Mouse (Mus musculus): Measurements from ENCODE around the gene Hist1h2bb. TPM values are rescaled to one million over a fixed set of nuclear protein-coding genes. Genes with fewer than 3 reads are reported as not detected.
"Not testable (repeated sequence)": the region's sequence is repeated elsewhere in the genome, so short reads cannot be mapped to it uniquely, and the experiment has no call there.

The Hist1h2bb gene
- polyA plus RNA-seq, 1 experiment from 2014 or later, result 5.5 TPM

DNA sequence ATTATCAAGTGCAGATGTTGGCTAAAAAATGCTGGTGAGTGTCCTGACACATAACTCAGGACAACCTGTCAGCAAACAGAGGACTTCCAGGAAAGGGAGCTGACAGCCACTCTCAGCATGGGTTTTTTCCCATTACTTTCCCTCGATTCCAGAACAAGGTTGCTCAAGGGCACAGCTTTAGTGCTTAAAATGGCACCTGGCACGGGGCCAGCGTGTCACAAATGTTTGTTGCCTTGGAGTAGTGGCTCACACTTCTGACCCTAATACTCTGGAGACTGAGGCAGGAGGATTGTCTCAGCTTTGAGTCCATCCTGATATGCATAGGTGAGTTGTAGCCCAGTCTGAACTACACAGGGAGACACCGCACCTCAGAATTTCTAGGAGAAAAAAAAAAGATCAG is 37.9 kb upstream of the Hist1h2bb start:
- Histone ChIP-seq H3K9me3 (replicated peaks) (no peaks in the 10 kb centered on the region), H3K9ac (no peak overlapping the region), H3K4me1 (peaks cover 13% of the 10 kb centered on the region), H3K4me3 (no peak overlapping the region), H3K27ac (no peak overlapping the region), H3K27me3 (no peaks in the 10 kb centered on the region), H3K36me3 (ENCODE audit: poor library complexity, severe bottlenecking) (no peaks in the 10 kb centered on the region), H3K4me2 (no peak overlapping the region)
- ATAC-seq, result no peak
- WGBS, result 75% methylated on average over 4 of the region's 4 CpGs

DNA sequence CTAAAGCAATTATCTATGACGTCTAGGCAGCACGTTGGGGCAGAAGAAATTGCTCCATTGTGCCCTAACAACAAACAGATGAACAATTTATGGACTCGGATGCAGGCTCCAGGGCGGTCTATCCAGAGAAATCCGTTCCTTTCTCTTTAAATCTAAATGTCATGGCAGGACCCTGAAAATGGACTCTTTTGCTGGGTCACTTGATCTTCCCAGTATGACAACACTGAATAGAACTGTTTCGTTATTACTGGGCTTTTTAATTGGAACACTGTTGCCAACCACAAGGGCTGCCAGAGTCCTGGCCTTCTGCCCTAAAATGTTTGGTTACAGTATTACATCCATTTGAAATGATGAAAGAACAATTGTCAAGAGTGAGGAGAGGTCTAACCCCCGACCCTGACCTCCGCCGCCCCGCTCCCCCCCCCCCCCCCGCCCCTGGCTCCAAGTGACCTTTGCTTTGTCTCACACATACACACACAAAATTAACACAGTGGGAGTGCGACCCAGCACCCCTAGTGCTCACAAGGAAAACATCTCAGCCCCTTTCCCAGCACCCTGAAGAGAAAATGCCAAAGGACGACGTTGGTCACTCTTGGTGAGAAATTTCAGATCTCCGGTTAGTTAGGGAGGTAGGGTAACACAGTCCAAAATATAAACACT is 36.7 kb upstream of the Hist1h2bb start:
- peak overlapping the region; percentile 57 for H3K4me2 ChIP-seq
- ATAC-seq, result no peak

DNA sequence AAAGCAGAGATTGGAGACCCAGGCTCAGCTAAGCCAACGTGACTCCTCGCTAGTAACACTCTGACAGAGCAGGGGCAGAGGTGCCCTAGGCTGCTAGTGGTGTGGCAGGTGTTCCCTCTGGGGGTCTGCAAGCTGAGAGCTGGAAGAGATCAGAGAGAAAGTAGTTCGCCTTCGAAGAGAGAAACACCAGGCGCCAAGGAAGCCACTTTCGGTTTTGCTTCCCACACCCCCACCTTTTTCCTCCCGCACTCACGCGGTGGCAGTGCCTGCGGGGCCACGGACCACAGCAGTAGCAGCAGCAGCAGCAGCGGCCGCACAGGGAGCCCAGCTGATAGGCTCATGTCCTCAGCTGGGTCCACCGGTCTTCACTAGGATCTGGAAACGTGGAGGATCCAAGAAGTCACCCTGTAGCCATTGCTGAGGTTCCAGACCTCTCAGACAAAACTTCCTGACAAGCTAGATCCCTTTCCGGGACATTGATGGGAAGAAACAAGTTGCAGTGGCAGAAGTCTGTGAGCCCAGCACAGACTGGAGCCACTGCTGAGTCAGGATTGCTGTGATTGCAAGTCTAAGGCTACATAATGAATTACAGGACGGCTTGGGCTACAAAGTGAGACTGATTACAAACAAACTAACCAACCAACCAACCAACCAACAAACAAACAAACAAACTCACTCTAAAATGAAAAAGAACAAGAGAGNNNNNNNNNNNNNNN is 36.0 kb upstream of the Hist1h2bb start, which contains the start of gene Hfe:
Hfe (minus strand) TSS at position 481 of the 716 bp plus-strand sequence.
- H3K27ac ChIP-seq, result no peak within 1 kb of the TSS
- H3K27me3 ChIP-seq, result no peaks in the 10 kb centered on the region
- ATAC-seq, result 0 out of 2 replicates have a peak, but pooled peaks have one; percentile 27
- 7% methylated on average over 17 of the region's 17 CpGs for WGBS
- no peaks in the 10 kb centered on the region for H3K9me3 ChIP-seq (replicated peaks)
- peak within 1 kb of the TSS; percentile 57 for H3K4me2 ChIP-seq
- H3K4me3 ChIP-seq, result peak within 1 kb of the TSS; percentile 30
- H3K36me3 ChIP-seq (ENCODE audit: poor library complexity, severe bottlenecking), result no peaks in the 10 kb centered on the region
- peak within 1 kb of the TSS; percentile 37 for H3K9ac ChIP-seq
- H3K4me1 ChIP-seq, result peaks cover 13% of the 10 kb centered on the region

More for the DNA sequence above, 36.7 kb upstream of the Hist1h2bb start:
- no peaks in the 10 kb centered on the region for H3K27me3 ChIP-seq
- peak overlapping the region; percentile 30 for H3K4me3 ChIP-seq
- H3K36me3 ChIP-seq (ENCODE audit: poor library complexity, severe bottlenecking), result no peaks in the 10 kb centered on the region
- H3K27ac ChIP-seq, result no peak overlapping the region
- peaks cover 13% of the 10 kb centered on the region for H3K4me1 ChIP-seq
- H3K9me3 ChIP-seq (replicated peaks), result no peaks in the 10 kb centered on the region
- peak overlapping the region; percentile 37 for H3K9ac ChIP-seq
- 19% methylated on average over 15 of the region's 15 CpGs for WGBS

DNA sequence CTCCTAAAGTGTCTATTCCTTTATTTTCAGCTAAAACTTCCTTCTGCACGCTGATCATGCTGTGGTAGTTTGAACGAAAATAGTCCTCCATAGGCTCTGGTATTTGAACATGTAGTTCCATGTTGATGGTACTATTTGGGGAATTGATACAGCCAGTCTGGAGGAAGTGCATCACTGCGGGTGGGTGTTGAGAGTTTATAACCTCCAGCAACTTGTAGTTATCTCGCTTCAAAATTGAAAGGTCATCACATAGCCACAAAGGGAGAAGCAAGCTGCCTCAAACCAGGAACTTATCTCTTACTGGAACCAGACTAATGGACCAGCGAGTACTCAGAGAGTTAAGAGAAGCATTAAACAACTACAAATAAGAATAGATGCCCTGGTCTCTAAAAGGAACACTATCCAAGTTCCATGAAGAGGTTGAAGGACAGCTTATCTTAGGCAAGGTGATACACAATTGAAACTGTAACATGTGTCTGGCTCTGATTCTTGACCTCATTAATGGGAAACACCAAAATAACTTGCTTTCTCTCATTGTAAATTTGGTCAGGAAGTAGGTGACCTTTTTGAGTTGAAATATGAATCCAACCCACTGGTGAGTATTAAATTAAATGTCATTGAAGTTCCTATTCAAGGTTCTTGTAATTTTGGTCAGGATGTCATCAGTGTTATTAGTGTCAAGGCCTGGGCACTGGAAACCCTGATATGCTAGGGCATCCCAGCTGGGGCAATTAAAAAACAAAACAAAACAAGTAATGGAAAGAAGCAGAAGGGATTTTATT is 30.1 kb upstream of the Hist1h2bb start:
- H3K4me1 ChIP-seq, result no peaks in the 10 kb centered on the region
- ATAC-seq, result no peak

DNA sequence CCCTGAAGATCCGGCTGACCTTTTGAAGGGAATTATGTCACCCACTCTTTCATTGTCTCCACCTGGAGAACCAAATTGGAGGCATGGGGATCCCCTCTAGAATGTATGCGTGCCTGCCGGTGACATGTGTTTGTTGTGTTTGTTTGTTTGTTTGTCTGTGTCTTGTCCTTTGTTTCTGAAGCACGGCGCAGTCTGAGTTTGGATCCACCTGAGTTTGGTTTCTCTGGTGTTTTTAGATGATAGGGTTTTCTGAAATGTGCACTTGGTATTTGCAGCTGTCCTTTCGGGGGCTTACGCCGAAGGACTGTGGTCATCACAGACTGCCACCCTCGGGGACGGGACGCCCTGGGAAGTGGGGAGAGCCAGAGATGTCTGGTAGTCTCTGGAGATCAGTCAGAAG is 29.4 kb upstream of the Hist1h2bb start:
- H3K9me3 ChIP-seq (replicated peaks), result no peaks in the 10 kb centered on the region
- no peak overlapping the region for H3K27ac ChIP-seq
- H3K36me3 ChIP-seq (ENCODE audit: poor library complexity, severe bottlenecking), result no peaks in the 10 kb centered on the region
- no peak for ATAC-seq
- H3K4me2 ChIP-seq, result no peak overlapping the region
- H3K4me3 ChIP-seq, result no peak overlapping the region
- WGBS, result 66% methylated on average over 11 of the region's 11 CpGs
- no peaks in the 10 kb centered on the region for H3K4me1 ChIP-seq
- no peak overlapping the region for H3K9ac ChIP-seq
- no peaks in the 10 kb centered on the region for H3K27me3 ChIP-seq

More for the DNA sequence above, 30.1 kb upstream of the Hist1h2bb start:
- Histone ChIP-seq H3K4me3 (no peak overlapping the region), H3K27ac (no peak overlapping the region), H3K9ac (no peak overlapping the region), H3K9me3 (replicated peaks) (no peaks in the 10 kb centered on the region), H3K4me2 (no peak overlapping the region), H3K27me3 (no peaks in the 10 kb centered on the region), H3K36me3 (ENCODE audit: poor library complexity, severe bottlenecking) (no peaks in the 10 kb centered on the region)
- 83% methylated on average over 5 of the region's 5 CpGs for WGBS

DNA sequence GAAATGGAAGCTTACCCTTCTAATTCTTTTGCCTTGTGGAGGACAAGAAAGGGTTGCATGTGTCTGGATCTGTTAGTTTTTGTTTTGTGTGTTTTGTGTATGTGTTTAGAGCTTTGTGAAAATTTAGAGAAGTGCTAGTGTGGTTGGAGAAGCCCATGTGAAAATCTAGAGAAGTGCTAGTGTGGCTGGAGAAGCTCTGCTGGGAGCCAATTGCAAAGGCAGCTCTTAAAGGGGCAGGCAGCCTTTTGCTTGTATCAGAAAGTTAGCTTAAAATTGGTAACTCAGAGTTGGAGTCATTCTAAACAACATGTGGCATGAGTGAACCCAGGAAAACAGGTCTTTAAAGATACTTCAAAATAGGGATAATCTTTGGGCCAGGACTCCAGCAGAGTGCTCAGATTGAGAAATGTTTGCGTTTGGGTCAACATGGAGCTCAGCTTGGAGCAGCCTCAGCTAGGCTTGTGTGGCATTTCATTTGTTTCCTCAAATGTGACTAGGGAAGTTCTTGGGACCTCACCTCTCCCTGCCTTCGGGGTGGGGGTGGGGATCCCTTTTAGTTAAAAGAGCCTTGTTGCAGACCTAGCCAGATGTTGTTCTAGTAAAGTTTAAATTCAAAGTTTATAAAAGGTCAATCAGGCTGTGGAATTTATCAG is 28.8 kb upstream of the Hist1h2bb start:
- H3K9ac ChIP-seq; H3K4me2 ChIP-seq; H3K9me3 ChIP-seq (replicated peaks); H3K4me3 ChIP-seq; H3K4me1 ChIP-seq; H3K27ac ChIP-seq; H3K27me3 ChIP-seq; ATAC-seq; H3K36me3 ChIP-seq (ENCODE audit: poor library complexity, severe bottlenecking): not testable (repeated sequence)
- WGBS, result 13% methylated on average over 2 of the region's 2 CpGs

DNA sequence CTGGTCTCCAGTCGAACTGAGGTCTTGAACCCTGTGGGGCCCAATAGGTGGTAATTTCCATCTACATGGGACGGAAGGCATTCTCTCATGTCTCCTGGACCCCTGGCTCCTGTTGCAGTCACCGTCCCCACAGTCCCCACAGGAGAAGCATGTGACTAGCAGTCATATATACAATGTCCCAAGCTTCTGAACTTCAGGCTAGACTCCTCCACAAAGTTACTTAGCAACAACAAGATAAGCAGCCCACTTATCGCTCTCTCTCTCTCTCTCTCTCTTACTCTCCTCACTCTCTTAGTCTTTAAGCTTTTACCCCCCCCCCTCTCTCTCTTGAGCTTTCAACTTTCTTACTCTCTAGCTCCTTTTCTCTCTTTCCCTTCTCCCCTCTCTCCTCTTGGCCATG is 22.3 kb upstream of the Hist1h2bb start:
- H3K4me3 ChIP-seq, result no peak overlapping the region
- no peaks in the 10 kb centered on the region for H3K27me3 ChIP-seq
- no peak overlapping the region for H3K9ac ChIP-seq
- WGBS, result 90% methylated on average over 4 of the region's 4 CpGs
- ATAC-seq, result no peak
- no peaks in the 10 kb centered on the region for H3K36me3 ChIP-seq (ENCODE audit: poor library complexity, severe bottlenecking)
- H3K27ac ChIP-seq, result no peak overlapping the region
- no peaks in the 10 kb centered on the region for H3K9me3 ChIP-seq (replicated peaks)
- H3K4me2 ChIP-seq, result no peak overlapping the region
- no peaks in the 10 kb centered on the region for H3K4me1 ChIP-seq

DNA sequence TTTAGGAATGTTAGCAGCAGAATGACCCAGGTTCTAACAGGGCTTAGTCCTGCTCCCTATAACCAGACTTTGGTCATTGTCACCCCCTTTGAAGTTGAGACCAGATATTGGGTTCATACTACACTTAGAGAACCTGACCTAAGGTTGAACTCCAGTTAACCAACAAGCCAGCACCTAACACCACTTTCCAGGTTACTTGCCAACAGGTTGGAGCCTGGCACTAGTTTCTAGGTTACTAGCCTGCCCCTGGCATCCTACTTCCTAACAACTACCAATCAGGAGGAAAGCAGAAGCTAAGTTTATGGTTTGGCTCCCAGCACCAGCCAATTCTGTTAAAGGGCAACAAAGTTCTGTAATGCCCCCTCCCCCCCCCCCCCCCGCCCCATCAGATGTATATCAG is 21.3 kb upstream of the Hist1h2bb start:
- H3K27me3 ChIP-seq, result no peaks in the 10 kb centered on the region
- H3K4me2 ChIP-seq, result no peak overlapping the region
- H3K36me3 ChIP-seq (ENCODE audit: poor library complexity, severe bottlenecking), result no peaks in the 10 kb centered on the region
- H3K9me3 ChIP-seq (replicated peaks), result no peaks in the 10 kb centered on the region
- ATAC-seq, result no peak
- H3K27ac ChIP-seq, result no peak overlapping the region
- no peaks in the 10 kb centered on the region for H3K4me1 ChIP-seq
- WGBS, result 38% methylated on average over 1 of the region's 1 CpGs
- no peak overlapping the region for H3K9ac ChIP-seq
- no peak overlapping the region for H3K4me3 ChIP-seq

DNA sequence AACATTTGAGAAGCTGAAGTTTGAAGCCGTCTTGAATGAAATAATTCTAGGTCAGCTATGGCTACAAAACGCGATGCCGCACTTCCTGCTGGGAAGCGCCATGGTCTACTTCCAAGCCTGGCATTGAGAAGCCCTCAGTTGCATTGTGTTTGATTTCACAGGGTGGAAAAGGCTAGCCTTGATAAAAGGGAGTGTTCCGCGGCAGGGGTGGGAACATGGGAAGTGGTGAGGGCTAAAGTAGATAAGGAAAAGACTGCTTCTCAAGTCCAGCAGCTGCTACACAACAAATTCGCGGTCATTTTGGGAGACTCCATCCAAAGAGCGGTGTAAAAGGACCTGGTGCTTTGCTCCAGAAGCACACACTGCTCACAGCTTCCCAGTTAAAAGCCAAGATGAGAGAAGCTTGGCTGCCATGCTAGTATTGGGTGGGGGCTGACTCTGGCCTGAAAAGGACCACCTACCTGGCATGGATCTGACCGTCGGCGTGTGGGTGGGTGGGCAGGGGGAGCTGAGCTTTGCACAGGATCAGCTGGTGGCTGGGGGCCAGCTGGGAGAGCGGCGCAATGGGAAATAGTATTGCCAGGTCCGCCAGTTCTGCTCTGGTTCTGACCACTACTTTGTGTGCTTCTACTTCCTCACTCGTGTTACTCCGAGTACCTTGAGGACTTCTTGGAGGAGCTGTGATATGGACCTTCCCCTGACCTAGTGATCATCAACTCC is 17.9 kb upstream of the Hist1h2bb start:
- Histone ChIP-seq H3K27me3 (no peaks in the 10 kb centered on the region), H3K9ac (no peak overlapping the region), H3K36me3 (ENCODE audit: poor library complexity, severe bottlenecking) (no peaks in the 10 kb centered on the region), H3K4me3 (no peak overlapping the region), H3K4me2 (no peak overlapping the region), H3K4me1 (no peaks in the 10 kb centered on the region), H3K27ac (no peak overlapping the region), H3K9me3 (replicated peaks) (no peaks in the 10 kb centered on the region)
- ATAC-seq, result no peak
- 89% methylated on average over 18 of the region's 18 CpGs for WGBS

DNA sequence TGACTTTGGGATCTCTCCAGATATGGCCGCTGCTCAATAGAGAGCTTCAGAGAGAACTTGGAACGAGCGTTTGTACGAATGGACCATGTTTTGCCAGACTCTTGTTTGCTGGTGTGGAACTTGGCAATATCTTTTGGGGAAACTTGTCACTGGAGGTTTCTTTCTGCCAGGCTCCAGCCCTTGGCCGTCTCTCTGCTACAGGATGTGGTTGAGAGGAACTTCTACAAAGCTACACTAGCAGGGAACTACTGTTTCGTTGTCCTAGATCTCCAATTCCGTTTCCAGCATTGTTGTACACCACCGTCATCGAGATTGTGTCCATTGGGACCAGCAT is 17.4 kb upstream of the Hist1h2bb start:
- ATAC-seq, result no peak
- WGBS, result 93% methylated on average over 9 of the region's 9 CpGs
- no peaks in the 10 kb centered on the region for H3K36me3 ChIP-seq (ENCODE audit: poor library complexity, severe bottlenecking)

DNA sequence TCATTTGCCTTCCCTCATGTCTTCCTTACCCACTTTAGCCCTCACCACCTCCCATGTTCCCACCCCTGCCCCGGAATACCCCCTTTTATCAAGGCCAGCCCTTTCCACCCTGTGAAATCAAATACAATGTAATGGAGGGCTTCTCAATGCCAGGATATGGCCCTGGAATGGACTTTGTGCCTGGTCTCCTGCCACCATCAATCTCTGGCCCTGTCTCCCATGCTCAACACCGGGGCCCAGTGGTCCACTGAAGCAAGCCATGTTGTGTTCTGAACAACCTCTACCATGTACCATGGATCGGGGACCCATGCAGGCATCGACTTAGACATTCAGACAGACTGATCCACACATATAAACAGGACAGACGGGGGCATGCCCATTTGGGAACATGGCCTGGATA is 16.8 kb upstream of the Hist1h2bb start:
- no peak overlapping the region for H3K4me3 ChIP-seq
- no peaks in the 10 kb centered on the region for H3K27me3 ChIP-seq
- no peak for ATAC-seq
- H3K4me2 ChIP-seq, result no peak overlapping the region
- H3K9me3 ChIP-seq (replicated peaks), result no peaks in the 10 kb centered on the region
- no peak overlapping the region for H3K9ac ChIP-seq
- no peaks in the 10 kb centered on the region for H3K36me3 ChIP-seq (ENCODE audit: poor library complexity, severe bottlenecking)
- no peak overlapping the region for H3K27ac ChIP-seq
- no peaks in the 10 kb centered on the region for H3K4me1 ChIP-seq
- WGBS, result 94% methylated on average over 5 of the region's 5 CpGs

More for the DNA sequence above, 17.4 kb upstream of the Hist1h2bb start:
- no peak overlapping the region for H3K27ac ChIP-seq
- no peaks in the 10 kb centered on the region for H3K4me1 ChIP-seq
- no peak overlapping the region for H3K4me3 ChIP-seq
- no peaks in the 10 kb centered on the region for H3K27me3 ChIP-seq
- no peak overlapping the region for H3K4me2 ChIP-seq
- no peaks in the 10 kb centered on the region for H3K9me3 ChIP-seq (replicated peaks)
- H3K9ac ChIP-seq, result no peak overlapping the region

All from forebrain, embryonic 13.5 days (tissue).